Mouse (Mus musculus): ENCODE results near the gene Vtn. TPM values are rescaled to one million over a fixed set of nuclear protein-coding genes. Genes with fewer than 3 reads are reported as not detected.
A peak's percentile ranks its signal among the peaks of the same experiment; 100 is the strongest.

Gene Vtn
- polyA plus RNA-seq, 1 experiment: 182 TPM

DNA sequence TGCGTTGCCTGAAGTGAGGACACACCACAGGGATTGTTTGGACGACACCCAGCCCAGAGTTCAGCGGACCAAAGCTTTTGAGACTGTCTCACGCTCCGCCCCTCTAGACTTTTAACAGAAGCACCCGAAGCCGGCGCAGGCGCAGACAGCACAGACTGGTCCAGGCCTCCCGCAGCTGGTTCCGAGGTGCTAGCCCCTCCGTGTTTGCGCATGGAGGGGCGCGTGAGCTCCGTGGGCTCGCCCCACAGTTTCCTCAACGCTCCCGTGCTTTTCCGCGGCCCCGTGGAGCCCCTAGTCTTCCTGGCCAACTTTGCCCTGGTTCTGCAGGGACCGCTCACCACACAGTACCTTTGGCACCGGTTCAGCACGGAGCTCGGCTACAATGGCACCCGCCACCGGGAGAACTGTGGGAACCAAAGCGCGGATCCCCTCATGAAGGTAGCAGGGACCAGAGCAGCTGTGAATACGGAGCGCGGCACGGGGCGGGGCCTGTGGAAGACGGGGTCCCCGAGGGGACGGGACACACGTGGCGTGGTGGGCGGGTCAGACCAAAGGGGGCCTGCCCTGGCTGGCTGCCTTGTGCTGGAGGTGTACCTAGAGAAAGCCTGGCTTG, 33.2 kb upstream of the Vtn start, which contains the start of gene Slc46a1:
Gene Slc46a1, plus strand, starts transcription at position 130 of the 613 bp plus-strand sequence.
- H3K4me3 ChIP-seq (ENCODE audit: insufficient read depth, low read length): peak within 1 kb of the TSS; percentile 56
- peaks cover 2% of the 10 kb centered on the region for H3K4me1 ChIP-seq (ENCODE audit: control insufficient read depth, insufficient read depth, low read length)
- H3K27ac ChIP-seq (ENCODE audit: insufficient read depth, low read length): peak within 1 kb of the TSS; percentile 48; the same call in 1 of the 2 replicates
- TF ChIP-seq CTCF (IDR thresholded peaks at IDR 0.05; ENCODE audit: extremely low read depth, insufficient read depth, low read length) (no peak), POLR2A (IDR thresholded peaks at IDR 0.05; ENCODE audit: extremely low read depth, insufficient read depth, low read length) (0 out of 2 replicates have a peak, but pooled peaks have one; percentile 7)

DNA sequence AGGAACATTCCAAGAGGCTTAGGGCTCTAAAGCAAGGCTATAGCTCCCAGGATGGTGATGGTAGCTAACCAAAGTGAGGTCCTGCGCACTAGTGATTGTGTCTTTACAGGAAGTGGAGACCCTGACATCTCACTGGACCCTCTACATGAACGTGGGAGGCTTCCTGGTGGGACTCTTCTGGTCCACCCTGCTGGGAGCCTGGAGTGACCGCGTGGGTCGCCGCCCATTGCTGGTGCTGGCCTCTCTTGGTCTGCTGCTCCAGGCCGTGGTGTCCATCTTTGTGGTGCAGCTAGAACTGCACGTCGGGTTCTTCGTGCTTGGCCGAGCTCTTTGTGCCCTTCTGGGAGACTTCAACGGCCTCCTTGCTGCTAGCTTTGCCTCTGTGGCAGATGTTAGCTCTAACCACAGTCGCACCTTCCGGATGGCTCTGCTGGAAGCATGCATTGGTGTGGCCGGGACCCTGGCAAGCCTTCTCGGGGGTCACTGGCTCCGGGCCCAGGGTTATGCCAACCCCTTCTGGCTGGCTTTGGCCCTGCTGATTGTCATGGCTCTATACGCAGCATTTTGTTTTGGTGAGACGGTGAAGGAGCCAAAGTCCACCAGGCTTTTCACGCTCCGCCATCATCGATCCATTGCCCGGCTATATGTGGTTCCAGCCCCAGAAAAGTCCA, 32.5 kb upstream of the Vtn start:
- no peak for TF ChIP-seq POLR2A (IDR thresholded peaks at IDR 0.05; ENCODE audit: extremely low read depth, insufficient read depth, low read length)
- TF ChIP-seq CTCF (IDR thresholded peaks at IDR 0.05; ENCODE audit: extremely low read depth, insufficient read depth, low read length): no peak
- peaks cover 2% of the 10 kb centered on the region for H3K4me1 ChIP-seq (ENCODE audit: control insufficient read depth, insufficient read depth, low read length)
- H3K4me3 ChIP-seq (ENCODE audit: insufficient read depth, low read length): peak overlapping the region; percentile 56
- no peak overlapping the region for H3K27ac ChIP-seq (ENCODE audit: insufficient read depth, low read length)

- Histone ChIP-seq H3K4me3 (ENCODE audit: insufficient read depth, low read length) (no peak overlapping the region), H3K27ac (ENCODE audit: insufficient read depth, low read length) (no peak overlapping the region), H3K4me1 (ENCODE audit: control insufficient read depth, insufficient read depth, low read length) (peaks cover 2% of the 10 kb centered on the region)
- TF ChIP-seq CTCF (IDR thresholded peaks at IDR 0.05; ENCODE audit: extremely low read depth, insufficient read depth, low read length) (no peak), POLR2A (IDR thresholded peaks at IDR 0.05; ENCODE audit: extremely low read depth, insufficient read depth, low read length) (no peak)
Measured at GRCm38 (mm10) chr11:78467515-78467914, 31.4 kb upstream of the Vtn start.

GRCm38 (mm10) chr11:78467932-78468331, 31.0 kb upstream of the Vtn start:
- Histone ChIP-seq H3K4me1 (ENCODE audit: control insufficient read depth, insufficient read depth, low read length) (peaks cover 2% of the 10 kb centered on the region), H3K27ac (ENCODE audit: insufficient read depth, low read length) (no peak overlapping the region), H3K4me3 (ENCODE audit: insufficient read depth, low read length) (no peak overlapping the region)
- TF ChIP-seq POLR2A (IDR thresholded peaks at IDR 0.05; ENCODE audit: extremely low read depth, insufficient read depth, low read length) (no peak), CTCF (IDR thresholded peaks at IDR 0.05; ENCODE audit: extremely low read depth, insufficient read depth, low read length) (no peak)

GRCm38 (mm10) chr11:78471326-78472103, 27.4 kb upstream of the Vtn start:
- Histone ChIP-seq H3K27ac (ENCODE audit: insufficient read depth, low read length) (no peak overlapping the region), H3K4me1 (ENCODE audit: control insufficient read depth, insufficient read depth, low read length) (no peaks in the 10 kb centered on the region; the same call in 1 of the 2 replicates), H3K4me3 (ENCODE audit: insufficient read depth, low read length) (no peak overlapping the region)
- TF ChIP-seq POLR2A (IDR thresholded peaks at IDR 0.05; ENCODE audit: extremely low read depth, insufficient read depth, low read length) (no peak), CTCF (IDR thresholded peaks at IDR 0.05; ENCODE audit: extremely low read depth, insufficient read depth, low read length) (no peak)

- H3K4me1 ChIP-seq (ENCODE audit: control insufficient read depth, insufficient read depth, low read length): no peaks in the 10 kb centered on the region
- TF ChIP-seq CTCF (IDR thresholded peaks at IDR 0.05; ENCODE audit: extremely low read depth, insufficient read depth, low read length) (no peak), POLR2A (IDR thresholded peaks at IDR 0.05; ENCODE audit: extremely low read depth, insufficient read depth, low read length) (no peak)
- no peak overlapping the region for H3K4me3 ChIP-seq (ENCODE audit: insufficient read depth, low read length)
- H3K27ac ChIP-seq (ENCODE audit: insufficient read depth, low read length): no peak overlapping the region
Measured at GRCm38 (mm10) chr11:78475289-78475688, 23.6 kb upstream of the Vtn start.

GRCm38 (mm10) chr11:78483639-78484038, 15.3 kb upstream of the Vtn start:
- Histone ChIP-seq H3K4me3 (ENCODE audit: insufficient read depth, low read length) (no peak overlapping the region), H3K4me1 (ENCODE audit: control insufficient read depth, insufficient read depth, low read length) (no peaks in the 10 kb centered on the region), H3K27ac (ENCODE audit: insufficient read depth, low read length) (no peak overlapping the region)
- TF ChIP-seq CTCF (IDR thresholded peaks at IDR 0.05; ENCODE audit: extremely low read depth, insufficient read depth, low read length) (no peak), POLR2A (IDR thresholded peaks at IDR 0.05; ENCODE audit: extremely low read depth, insufficient read depth, low read length) (no peak)

GRCm38 (mm10) chr11:78488168-78488567, 10.7 kb upstream of the Vtn start:
- H3K27ac ChIP-seq (ENCODE audit: insufficient read depth, low read length): no peak overlapping the region
- TF ChIP-seq POLR2A (IDR thresholded peaks at IDR 0.05; ENCODE audit: extremely low read depth, insufficient read depth, low read length) (no peak), CTCF (IDR thresholded peaks at IDR 0.05; ENCODE audit: extremely low read depth, insufficient read depth, low read length) (peak; percentile 81)

GRCm38 (mm10) chr11:78490781-78491241, 8.1 kb upstream of the Vtn start:
- peak overlapping the region; percentile 17 for H3K4me3 ChIP-seq (ENCODE audit: insufficient read depth, low read length)
- peaks cover 2% of the 10 kb centered on the region; the same call in 1 of the 2 replicates for H3K4me1 ChIP-seq (ENCODE audit: control insufficient read depth, insufficient read depth, low read length)
- no peak overlapping the region for H3K27ac ChIP-seq (ENCODE audit: insufficient read depth, low read length)
- TF ChIP-seq CTCF (IDR thresholded peaks at IDR 0.05; ENCODE audit: extremely low read depth, insufficient read depth, low read length) (0 out of 2 replicates have a peak, but pooled peaks have one; percentile 16), POLR2A (IDR thresholded peaks at IDR 0.05; ENCODE audit: extremely low read depth, insufficient read depth, low read length) (no peak)

More at GRCm38 (mm10) chr11:78488168-78488567, 10.7 kb upstream of the Vtn start:
- no peak overlapping the region for H3K4me3 ChIP-seq (ENCODE audit: insufficient read depth, low read length)
- peaks cover 2% of the 10 kb centered on the region; the same call in 1 of the 2 replicates for H3K4me1 ChIP-seq (ENCODE audit: control insufficient read depth, insufficient read depth, low read length)
